Mouse (Mus musculus): ENCODE data around the gene Apeh. TPM values are rescaled to one million over a fixed set of nuclear protein-coding genes. Genes with fewer than 3 reads are reported as not detected.

The Apeh gene
- polyA plus RNA-seq, 1 experiment from 2014 or later: 56.0 TPM

GRCm38 (mm10) chr9:108112719-108113340, 18.4 kb upstream of the Apeh start:
- Histone ChIP-seq H3K4me1 (peaks cover 10% of the 10 kb centered on the region), H3K4me2 (no peak overlapping the region), H3K9ac (no peak overlapping the region), H3K27ac (no peak overlapping the region), H3K36me3 (replicated peaks) (peaks cover 47% of the 10 kb centered on the region), H3K4me3 (replicated peaks) (no peak overlapping the region), H3K27me3 (peaks cover 23% of the 10 kb centered on the region; the same call in 1 of the 2 replicates), H3K9me3 (no peaks in the 10 kb centered on the region)
- 93% methylated on average over 18 of the region's 18 CpGs for WGBS
- no peak for ATAC-seq (ENCODE audit: low FRiP score)

- 76% methylated on average over 17 of the region's 17 CpGs for WGBS
- peak overlapping the region; percentile 3; the same call in 1 of the 2 replicates for H3K4me3 ChIP-seq (replicated peaks)
- peaks cover 54% of the 10 kb centered on the region for H3K36me3 ChIP-seq (replicated peaks)
- H3K27me3 ChIP-seq: peaks cover 23% of the 10 kb centered on the region; the same call in 1 of the 2 replicates
- H3K4me1 ChIP-seq: peaks cover 10% of the 10 kb centered on the region
- no peaks in the 10 kb centered on the region for H3K9me3 ChIP-seq
- peak overlapping the region; percentile 68 for H3K27ac ChIP-seq
- H3K9ac ChIP-seq: peak overlapping the region; percentile 42; the same call in 1 of the 2 replicates
- peak overlapping the region; percentile 38 for H3K4me2 ChIP-seq
- ATAC-seq (ENCODE audit: low FRiP score): no peak
Measured at GRCm38 (mm10) chr9:108111593-108112121, 17.3 kb upstream of the Apeh start.

DNA sequence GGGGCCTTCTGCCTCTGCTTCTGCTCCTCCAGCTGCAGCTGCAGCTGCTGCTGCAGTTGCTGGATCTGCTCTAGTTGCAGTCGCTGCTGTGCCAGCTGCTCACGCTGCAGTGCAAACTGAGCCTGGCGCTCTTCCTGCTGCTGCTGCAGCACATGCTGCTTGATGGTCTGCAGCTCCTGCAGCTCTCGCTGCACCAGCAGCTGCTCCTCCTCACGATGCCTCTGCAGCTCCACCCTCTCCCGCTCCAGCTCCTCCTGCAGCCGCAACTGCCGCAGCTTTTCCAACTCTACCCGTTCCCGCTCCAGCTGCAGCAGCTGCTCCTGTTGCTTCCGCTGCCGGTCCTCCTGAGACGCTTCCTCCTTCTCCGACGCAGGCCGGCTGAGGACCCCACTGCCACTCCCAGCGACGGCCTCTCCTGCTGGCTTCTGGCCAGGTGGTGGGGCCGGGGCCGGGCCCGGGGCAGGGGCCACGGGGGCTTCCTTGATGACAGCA, 16.7 kb upstream of the Apeh start:
- peaks cover 53% of the 10 kb centered on the region for H3K36me3 ChIP-seq (replicated peaks)
- H3K4me1 ChIP-seq: peaks cover 10% of the 10 kb centered on the region
- no peaks in the 10 kb centered on the region for H3K9me3 ChIP-seq
- peak overlapping the region; percentile 68 for H3K27ac ChIP-seq
- ATAC-seq (ENCODE audit: low FRiP score): no peak
- peak overlapping the region; percentile 38 for H3K4me2 ChIP-seq
- peaks cover 23% of the 10 kb centered on the region; the same call in 1 of the 2 replicates for H3K27me3 ChIP-seq
- WGBS: 19% methylated on average over 22 of the region's 22 CpGs
- peak overlapping the region; percentile 3 for H3K4me3 ChIP-seq (replicated peaks)
- peak overlapping the region; percentile 42 for H3K9ac ChIP-seq

GRCm38 (mm10) chr9:108110160-108110559, 15.8 kb upstream of the Apeh start:
- Histone ChIP-seq H3K36me3 (replicated peaks) (peaks cover 47% of the 10 kb centered on the region), H3K9ac (no peak overlapping the region), H3K9me3 (no peaks in the 10 kb centered on the region), H3K4me1 (peaks cover 17% of the 10 kb centered on the region), H3K4me3 (replicated peaks) (no peak overlapping the region), H3K4me2 (no peak overlapping the region), H3K27me3 (peaks cover 23% of the 10 kb centered on the region; the same call in 1 of the 2 replicates), H3K27ac (no peak overlapping the region)
- WGBS: 89% methylated on average over 16 of the region's 16 CpGs
- ATAC-seq (ENCODE audit: low FRiP score): no peak

GRCm38 (mm10) chr9:108107867-108108266, 13.5 kb upstream of the Apeh start:
- H3K27ac ChIP-seq: no peak overlapping the region
- H3K4me2 ChIP-seq: no peak overlapping the region
- no peak overlapping the region for H3K4me3 ChIP-seq (replicated peaks)
- 95% methylated on average over 16 of the region's 16 CpGs for WGBS
- ATAC-seq (ENCODE audit: low FRiP score): no peak
- no peaks in the 10 kb centered on the region for H3K9me3 ChIP-seq
- peaks cover 26% of the 10 kb centered on the region; the same call in 1 of the 2 replicates for H3K36me3 ChIP-seq (replicated peaks)
- H3K9ac ChIP-seq: no peak overlapping the region
- H3K27me3 ChIP-seq: peaks cover 23% of the 10 kb centered on the region; the same call in 1 of the 2 replicates
- H3K4me1 ChIP-seq: peaks cover 24% of the 10 kb centered on the region

DNA sequence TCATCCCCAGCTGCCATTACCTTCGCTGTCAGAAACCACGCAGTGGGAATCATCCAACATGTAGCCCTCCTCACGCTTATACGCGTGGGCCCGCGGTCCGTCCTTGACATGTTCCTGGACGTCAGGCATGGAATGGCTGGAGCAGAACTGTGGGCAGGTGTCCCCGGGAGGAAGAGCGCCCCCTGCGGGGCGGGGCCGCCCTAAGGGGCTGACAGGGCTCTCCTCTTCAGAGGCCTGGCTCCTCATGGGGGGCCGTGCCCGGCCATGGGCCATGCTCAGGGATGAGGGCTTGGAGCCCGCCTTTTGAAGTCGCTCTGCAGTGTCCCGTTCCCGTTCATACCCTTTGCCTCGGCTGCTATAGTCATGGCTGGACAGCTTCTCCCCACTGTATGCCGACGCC, 11.7 kb upstream of the Apeh start:
- Histone ChIP-seq H3K9ac (no peak overlapping the region), H3K27me3 (peaks cover 14% of the 10 kb centered on the region; the same call in 1 of the 2 replicates), H3K9me3 (no peaks in the 10 kb centered on the region), H3K4me1 (peaks cover 19% of the 10 kb centered on the region), H3K4me2 (no peak overlapping the region), H3K4me3 (replicated peaks) (no peak overlapping the region), H3K36me3 (replicated peaks) (peaks cover 34% of the 10 kb centered on the region; the same call in 1 of the 2 replicates), H3K27ac (no peak overlapping the region)
- 93% methylated on average over 23 of the region's 23 CpGs for WGBS
- no peak for ATAC-seq (ENCODE audit: low FRiP score)

DNA sequence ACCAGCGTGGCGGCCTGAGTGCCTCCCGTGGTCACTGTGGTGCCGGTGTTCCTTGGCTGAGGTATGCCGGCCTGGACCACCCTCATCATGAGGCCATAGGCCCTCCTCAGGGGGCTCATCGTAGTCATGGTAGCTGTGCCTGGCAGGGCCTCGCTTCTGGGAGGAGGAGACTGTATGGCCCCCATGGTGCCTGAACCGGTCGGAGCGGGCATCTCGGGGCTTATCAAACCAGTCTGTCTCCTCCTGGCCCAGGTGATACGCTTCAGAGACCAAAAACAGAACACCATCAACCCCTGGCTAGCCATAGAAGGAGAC, 11.1 kb upstream of the Apeh start:
- 82% methylated on average over 12 of the region's 12 CpGs for WGBS
- H3K9ac ChIP-seq: peak overlapping the region; percentile 26; the same call in 1 of the 2 replicates

DNA sequence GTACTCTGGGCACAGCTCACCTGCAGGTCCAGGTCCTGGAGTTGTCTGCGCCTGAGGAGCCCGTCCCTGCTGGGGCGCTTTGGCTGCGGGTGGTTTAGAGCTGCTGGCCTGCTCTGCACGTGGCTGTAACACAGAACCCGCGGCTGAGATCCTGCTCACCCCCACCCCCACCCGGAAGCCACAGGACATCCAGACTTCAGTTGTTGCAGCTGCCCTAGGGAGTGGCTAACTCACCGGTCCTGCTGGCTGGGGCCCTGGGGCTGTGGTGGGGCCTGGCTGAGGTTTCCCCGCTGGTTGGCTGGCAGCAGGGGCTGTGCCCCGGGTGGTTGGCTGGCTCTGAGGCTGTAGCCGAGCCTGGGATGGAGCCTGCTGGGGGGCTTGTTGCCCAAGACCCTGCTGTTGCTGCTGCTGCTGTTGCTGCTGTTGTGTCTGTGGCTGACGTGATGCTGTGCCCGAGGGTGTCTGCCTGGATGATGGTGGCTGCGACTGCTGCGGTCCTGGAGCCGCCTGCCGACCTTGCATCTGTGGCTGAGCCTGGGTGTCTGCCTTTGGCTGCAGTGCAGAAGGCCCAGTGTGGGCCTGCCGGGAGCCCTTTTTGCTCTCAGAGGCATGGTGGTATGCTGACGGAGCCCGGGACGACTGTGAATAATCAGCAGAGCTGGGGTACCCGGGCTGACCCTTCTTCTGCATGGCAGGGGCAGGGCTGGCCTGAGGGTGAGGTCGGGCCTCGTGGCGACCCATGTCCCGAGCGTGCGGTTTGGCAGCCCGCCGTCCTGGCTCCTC, 10.6 kb upstream of the Apeh start:
- Histone ChIP-seq H3K27me3 (peaks cover 4% of the 10 kb centered on the region; the same call in 1 of the 2 replicates), H3K9me3 (no peaks in the 10 kb centered on the region), H3K27ac (0 out of 2 replicates have a peak overlapping the region, but pooled peaks have one; percentile 31), H3K4me1 (peaks cover 13% of the 10 kb centered on the region), H3K4me3 (replicated peaks) (no peak overlapping the region; the same call in 1 of the 2 replicates), H3K9ac (peak overlapping the region; percentile 26; the same call in 1 of the 2 replicates), H3K4me2 (no peak overlapping the region), H3K36me3 (replicated peaks) (peaks cover 29% of the 10 kb centered on the region; the same call in 1 of the 2 replicates)
- WGBS: 34% methylated on average over 31 of the region's 31 CpGs
- ATAC-seq (ENCODE audit: low FRiP score): 0 out of 2 replicates have a peak, but pooled peaks have one; percentile 27

More for the DNA sequence above, 11.1 kb upstream of the Apeh start:
- ATAC-seq (ENCODE audit: low FRiP score): no peak
- Histone ChIP-seq H3K36me3 (replicated peaks) (peaks cover 33% of the 10 kb centered on the region; the same call in 1 of the 2 replicates), H3K27me3 (peaks cover 10% of the 10 kb centered on the region; the same call in 1 of the 2 replicates), H3K4me3 (replicated peaks) (no peak overlapping the region), H3K4me2 (no peak overlapping the region), H3K9me3 (no peaks in the 10 kb centered on the region), H3K27ac (no peak overlapping the region), H3K4me1 (peaks cover 13% of the 10 kb centered on the region)

- no peak overlapping the region for H3K4me2 ChIP-seq
- no peaks in the 10 kb centered on the region for H3K9me3 ChIP-seq
- WGBS: 87% methylated on average over 8 of the region's 8 CpGs
- no peak for ATAC-seq (ENCODE audit: low FRiP score)
- H3K27me3 ChIP-seq: no peaks in the 10 kb centered on the region
- H3K36me3 ChIP-seq (replicated peaks): peaks cover 15% of the 10 kb centered on the region
- H3K27ac ChIP-seq: no peak overlapping the region
- no peak overlapping the region for H3K9ac ChIP-seq
- peaks cover 12% of the 10 kb centered on the region for H3K4me1 ChIP-seq
- H3K4me3 ChIP-seq (replicated peaks): no peak overlapping the region
Measured at GRCm38 (mm10) chr9:108099619-108100018, 5.2 kb upstream of the Apeh start.

DNA sequence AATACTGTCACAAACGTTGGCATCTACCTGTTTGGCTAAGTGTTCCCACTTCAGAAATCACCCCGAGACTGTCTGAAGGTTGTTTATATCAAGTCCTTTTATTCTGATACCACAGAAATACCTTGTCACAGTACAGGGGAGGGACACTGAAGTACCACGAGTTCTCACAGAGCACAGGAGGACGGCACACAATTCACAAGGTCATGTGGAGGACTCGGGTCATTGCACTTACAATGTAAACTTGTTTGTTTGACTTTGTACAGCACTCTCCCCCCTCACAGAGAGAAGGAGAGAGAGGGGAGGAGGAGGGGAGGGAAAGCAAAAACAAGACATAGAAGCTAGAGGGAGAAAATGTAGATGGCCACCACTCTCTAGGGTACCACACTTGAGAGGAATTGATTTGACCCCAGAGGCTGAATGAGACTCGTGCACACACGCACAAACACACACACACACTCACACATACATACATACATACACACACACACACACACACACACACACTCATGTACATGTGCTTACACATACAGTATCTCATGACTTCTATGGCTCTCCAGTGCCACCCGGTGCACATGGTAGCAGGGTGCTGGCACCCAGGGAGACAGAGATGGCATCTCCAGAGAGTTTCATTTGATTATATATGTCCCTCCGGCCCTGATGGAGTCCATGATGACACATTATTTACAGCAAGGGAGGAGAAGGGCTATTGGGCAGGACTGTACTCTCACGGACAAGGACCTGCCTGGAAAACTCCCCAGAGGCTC, 1.7 kb upstream of the Apeh start:
- Histone ChIP-seq H3K4me3 (replicated peaks) (no peak overlapping the region), H3K4me1 (peaks cover 22% of the 10 kb centered on the region), H3K9me3 (no peaks in the 10 kb centered on the region), H3K27me3 (no peaks in the 10 kb centered on the region), H3K36me3 (replicated peaks) (peaks cover 24% of the 10 kb centered on the region), H3K27ac (no peak overlapping the region), H3K9ac (no peak overlapping the region), H3K4me2 (no peak overlapping the region)
- WGBS: 64% methylated on average over 10 of the region's 10 CpGs
- ATAC-seq (ENCODE audit: low FRiP score): no peak

- Histone ChIP-seq H3K9ac (peak overlapping the region; percentile 81), H3K4me2 (peak overlapping the region; percentile 97), H3K4me3 (replicated peaks) (peak overlapping the region; percentile 74), H3K27me3 (no peaks in the 10 kb centered on the region), H3K9me3 (no peaks in the 10 kb centered on the region), H3K27ac (no peak overlapping the region), H3K36me3 (replicated peaks) (peaks cover 30% of the 10 kb centered on the region), H3K4me1 (peaks cover 22% of the 10 kb centered on the region)
- 12% methylated on average over 3 of the region's 3 CpGs for WGBS
- ATAC-seq (ENCODE audit: low FRiP score): no peak
Measured at GRCm38 (mm10) chr9:108095518-108095917, 1.1 kb upstream of the Apeh start.
